Mouse (Mus musculus) hindbrain, embryonic 14.5 days (tissue): ENCODE results near the gene Eya4. TPM values are rescaled to one million over a fixed set of nuclear protein-coding genes. Genes with fewer than 3 reads are reported as not detected.

Experiments
- ATAC-seq: fragments of 200-750 bp; cut with Nextera tagmentation; 2 replicates; pipeline ENCODE4 v1.8.0; 2017; ENCODE audit warnings: moderate number of reproducible peaks, mild to moderate bottlenecking, moderate TSS enrichment, moderate library complexity; ENCODE audit not compliant: low FRiP score
- DNase-seq: peaks from one replicate; pipeline ENCODE4 v3.0.0-alpha.2; 2015; ENCODE audit warnings: low spot score
- H3K27ac ChIP-seq: fragments of 300-500 bp; sonication (generic); 2 replicates; pipeline ENCODE4 v1.5.1; 2014; ENCODE audit warnings: mild to moderate bottlenecking, moderate library complexity
- H3K27me3 ChIP-seq: fragments of 300-500 bp; sonication (generic); 2 replicates; pipeline ENCODE4 v1.6.1; 2014; ENCODE audit warnings: mild to moderate bottlenecking, low read length, mixed read lengths; ENCODE audit not compliant: control insufficient read depth, insufficient read depth
- H3K36me3 ChIP-seq: fragments of 300-500 bp; sonication (generic); replicated peaks from 2 replicates; pipeline ENCODE4 v1.6.1; 2014; ENCODE audit not compliant: control insufficient read depth, insufficient read depth
- H3K4me1 ChIP-seq: fragments of 300-500 bp; sonication (generic); replicated peaks from 2 replicates; pipeline ENCODE4 v1.6.1; 2014; ENCODE audit warnings: antibody characterized with exemption, low read length, mixed read lengths; ENCODE audit not compliant: control insufficient read depth, insufficient read depth
- H3K4me2 ChIP-seq: fragments of 300-500 bp; sonication (generic); replicated peaks from 2 replicates; pipeline ENCODE4 v1.6.1; 2014; ENCODE audit warnings: mild to moderate bottlenecking, moderate library complexity
- H3K4me3 ChIP-seq: fragments of 300-500 bp; sonication (generic); replicated peaks from 2 replicates; pipeline ENCODE4 v1.5.1; 2014; ENCODE audit warnings: mild to moderate bottlenecking, low read length
- H3K9ac ChIP-seq: fragments of 300-500 bp; sonication (generic); 2 replicates; pipeline ENCODE4 v1.6.1; 2014
- H3K9me3 ChIP-seq: fragments of 300-500 bp; sonication (generic); 2 replicates; pipeline ENCODE4 v1.6.1; 2016; ENCODE audit warnings: low read length; ENCODE audit not compliant: control insufficient read depth
- WGBS: fragments of 180-500 bp; shearing (Covaris S2); extraction: QIAGEN DNeasy Blood & Tissue Kit; methylation state at CpG from one replicate; pipeline ENCODE4 v1.1.7; 2014; 5-methylcytosine and 5-hydroxymethylcytosine counted together
- polyA plus RNA-seq: library from polyadenylated mRNA; unstranded; fragments of >200 nt; fragmentation: Nextera tagmentation; extraction: Ambion mirVana; gene quantifications from 2 replicates; pipeline ENCODE4 v1.2.1, GENCODE M21; 2014

Gene Eya4
- polyA plus RNA-seq, 1 experiment from 2014 or later, result 0.82 TPM

- no peak overlapping the region for H3K4me3 ChIP-seq
- no peaks in the 10 kb centered on the region for H3K9me3 ChIP-seq
- H3K4me2 ChIP-seq, result no peak overlapping the region
- DNase-seq (no peak), ATAC-seq (no peak)
- WGBS, result 85% methylated on average over 1 of the region's 1 CpGs
- H3K4me1 ChIP-seq, result no peaks in the 10 kb centered on the region
- no peak overlapping the region for H3K27ac ChIP-seq
- H3K27me3 ChIP-seq, result no peaks in the 10 kb centered on the region
- no peaks in the 10 kb centered on the region for H3K36me3 ChIP-seq
- H3K9ac ChIP-seq, result no peak overlapping the region
Measured at GRCm38 (mm10) chr10:23127947-23128346, 222.6 kb downstream of the Eya4 start.

GRCm38 (mm10) chr10:23127151-23127550, 223.4 kb downstream of the Eya4 start:
- 88% methylated on average over 1 of the region's 1 CpGs for WGBS
- Histone ChIP-seq H3K4me2 (no peak overlapping the region), H3K9ac (no peak overlapping the region), H3K27ac (no peak overlapping the region), H3K36me3 (no peaks in the 10 kb centered on the region), H3K27me3 (no peaks in the 10 kb centered on the region), H3K4me3 (no peak overlapping the region), H3K9me3 (no peaks in the 10 kb centered on the region), H3K4me1 (no peaks in the 10 kb centered on the region)
- ATAC-seq, result no peak
- DNase-seq, result no peak

DNA sequence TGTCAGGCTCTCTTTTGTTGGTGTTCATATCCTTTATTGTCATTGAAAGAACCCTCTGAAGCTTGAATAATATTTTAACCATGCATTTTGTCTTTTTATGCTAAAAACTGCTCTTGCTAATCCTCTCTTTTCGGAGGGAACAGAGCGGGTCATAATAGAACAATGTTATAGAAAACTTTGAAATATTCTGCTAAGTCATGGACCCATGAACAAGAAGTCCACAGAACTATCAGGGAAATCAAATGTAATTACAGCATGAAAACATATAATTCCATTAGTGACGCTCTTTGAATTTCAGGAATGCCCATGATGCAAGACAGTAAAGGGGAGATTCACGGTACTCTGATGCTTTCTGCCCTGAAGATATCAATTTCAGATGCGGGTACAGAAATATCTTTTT, 224.1 kb downstream of the Eya4 start:
- Histone ChIP-seq H3K9ac (no peak overlapping the region), H3K4me1 (no peaks in the 10 kb centered on the region), H3K27me3 (no peaks in the 10 kb centered on the region), H3K36me3 (no peaks in the 10 kb centered on the region), H3K27ac (no peak overlapping the region), H3K9me3 (no peaks in the 10 kb centered on the region), H3K4me3 (no peak overlapping the region), H3K4me2 (no peak overlapping the region)
- 37% methylated on average over 5 of the region's 5 CpGs for WGBS
- DNase-seq (no peak), ATAC-seq (no peak)

DNA sequence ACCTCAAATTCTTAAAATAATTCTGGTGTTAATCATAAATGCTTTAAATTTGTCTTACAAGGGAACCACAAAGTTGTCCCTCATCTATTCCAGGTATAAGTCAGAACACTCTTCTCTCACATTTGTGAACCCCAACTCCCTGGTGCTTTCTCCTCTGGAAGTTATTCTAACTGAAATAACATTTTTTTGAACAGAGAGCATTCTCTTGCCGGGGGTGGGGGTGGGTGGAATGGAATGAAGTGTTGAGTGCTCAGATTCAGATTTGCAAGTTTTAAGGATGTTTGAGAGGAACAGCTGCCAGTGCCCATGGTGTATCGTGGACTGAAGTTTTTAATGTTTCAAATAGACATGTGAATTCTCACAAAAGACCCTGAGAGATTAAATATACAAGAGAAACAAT, 230.1 kb downstream of the Eya4 start:
- Histone ChIP-seq H3K36me3 (no peaks in the 10 kb centered on the region), H3K9me3 (no peaks in the 10 kb centered on the region), H3K9ac (no peak overlapping the region), H3K4me1 (no peaks in the 10 kb centered on the region), H3K27me3 (no peaks in the 10 kb centered on the region), H3K4me3 (no peak overlapping the region), H3K27ac (no peak overlapping the region), H3K4me2 (no peak overlapping the region)
- DNase-seq (no peak), ATAC-seq (no peak)
- 71% methylated on average over 2 of the region's 2 CpGs for WGBS

DNA sequence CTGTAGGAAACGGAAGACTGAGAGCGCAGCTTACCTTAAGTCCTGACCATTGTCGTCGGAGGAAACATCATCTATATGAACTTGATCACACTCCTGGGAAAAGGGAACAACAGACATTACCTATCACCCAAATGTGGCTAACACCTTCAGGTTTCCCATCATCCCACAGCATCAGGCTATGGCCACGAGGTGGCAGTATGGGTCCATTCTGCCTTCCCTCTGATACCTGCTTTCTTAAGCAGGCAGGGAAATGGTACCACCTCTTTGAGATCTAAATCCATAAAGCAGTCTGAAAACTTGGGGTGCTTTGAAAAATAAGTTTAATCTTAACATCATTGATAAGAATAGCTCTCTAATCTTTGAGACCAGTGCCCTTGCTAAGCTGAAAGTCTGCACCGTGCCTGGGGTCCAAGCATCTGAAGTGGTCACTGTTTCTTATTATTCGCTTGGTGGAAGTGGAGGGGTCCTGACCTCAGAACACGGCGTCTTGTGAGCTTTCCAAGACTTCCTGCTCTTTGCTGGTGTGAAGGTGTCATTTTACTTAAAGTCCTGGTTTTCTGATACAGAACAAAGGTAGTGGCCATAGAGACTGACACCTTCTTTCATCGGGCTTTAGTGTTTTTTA, 233.7 kb downstream of the Eya4 start:
- 46% methylated on average over 10 of the region's 10 CpGs for WGBS
- no peak overlapping the region for H3K4me3 ChIP-seq
- no peak overlapping the region for H3K9ac ChIP-seq
- no peak overlapping the region for H3K27ac ChIP-seq
- DNase-seq (peak; percentile 91), ATAC-seq (peak; percentile 83)
- no peaks in the 10 kb centered on the region for H3K36me3 ChIP-seq
- no peaks in the 10 kb centered on the region for H3K27me3 ChIP-seq
- no peak overlapping the region for H3K4me2 ChIP-seq
- no peaks in the 10 kb centered on the region for H3K4me1 ChIP-seq
- H3K9me3 ChIP-seq, result no peaks in the 10 kb centered on the region

DNA sequence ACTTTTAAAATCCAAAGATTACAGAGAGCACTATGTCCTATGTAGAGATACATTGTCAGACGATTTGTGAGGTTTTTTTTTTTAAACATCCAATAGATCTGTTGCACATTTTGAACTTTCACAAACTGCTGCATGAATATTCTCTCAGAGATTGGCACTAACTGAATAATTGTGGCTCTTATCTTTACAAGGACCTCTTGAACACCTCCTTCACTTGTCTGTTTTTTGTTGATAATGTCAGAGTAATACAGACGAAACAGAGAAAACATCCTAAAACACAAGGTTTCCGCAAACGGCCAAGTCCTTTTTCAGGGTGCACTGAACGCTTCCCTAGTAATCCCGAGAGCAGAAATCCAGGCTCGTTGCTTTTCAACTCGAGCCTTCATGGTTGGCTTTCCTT, 234.5 kb downstream of the Eya4 start:
- DNase-seq, result no peak
- WGBS, result 84% methylated on average over 8 of the region's 8 CpGs
- no peak overlapping the region for H3K27ac ChIP-seq
- H3K9me3 ChIP-seq, result no peaks in the 10 kb centered on the region
- no peaks in the 10 kb centered on the region for H3K27me3 ChIP-seq
- no peaks in the 10 kb centered on the region for H3K4me1 ChIP-seq
- H3K4me3 ChIP-seq, result no peak overlapping the region
- no peaks in the 10 kb centered on the region for H3K36me3 ChIP-seq
- no peak for ATAC-seq
- no peak overlapping the region for H3K4me2 ChIP-seq
- H3K9ac ChIP-seq, result no peak overlapping the region

GRCm38 (mm10) chr10:23115321-23115720, 235.3 kb downstream of the Eya4 start:
- no peak overlapping the region for H3K27ac ChIP-seq
- no peaks in the 10 kb centered on the region for H3K27me3 ChIP-seq
- H3K4me2 ChIP-seq, result no peak overlapping the region
- H3K9me3 ChIP-seq, result no peaks in the 10 kb centered on the region
- no peak overlapping the region for H3K9ac ChIP-seq
- WGBS, result 86% methylated on average over 3 of the region's 3 CpGs
- no peaks in the 10 kb centered on the region for H3K4me1 ChIP-seq
- no peak for DNase-seq
- no peak for ATAC-seq
- no peak overlapping the region for H3K4me3 ChIP-seq
- no peaks in the 10 kb centered on the region for H3K36me3 ChIP-seq

- Histone ChIP-seq H3K9ac (no peak overlapping the region), H3K4me3 (no peak overlapping the region), H3K27me3 (no peaks in the 10 kb centered on the region), H3K27ac (no peak overlapping the region), H3K4me1 (no peaks in the 10 kb centered on the region), H3K9me3 (no peaks in the 10 kb centered on the region), H3K36me3 (no peaks in the 10 kb centered on the region), H3K4me2 (no peak overlapping the region)
- DNase-seq (no peak), ATAC-seq (no peak)
- 88% methylated on average over 4 of the region's 4 CpGs for WGBS
Measured at GRCm38 (mm10) chr10:23108122-23108521, 242.5 kb downstream of the Eya4 start.

- Histone ChIP-seq H3K36me3 (no peaks in the 10 kb centered on the region), H3K9me3 (no peaks in the 10 kb centered on the region), H3K4me1 (no peaks in the 10 kb centered on the region), H3K27me3 (no peaks in the 10 kb centered on the region), H3K27ac (no peak overlapping the region), H3K4me2 (no peak overlapping the region), H3K9ac (no peak overlapping the region), H3K4me3 (no peak overlapping the region)
- WGBS, result 85% methylated on average over 7 of the region's 7 CpGs
- ATAC-seq (no peak), DNase-seq (no peak)
Measured at GRCm38 (mm10) chr10:23092517-23092916, 258.1 kb downstream of the Eya4 start.

DNA sequence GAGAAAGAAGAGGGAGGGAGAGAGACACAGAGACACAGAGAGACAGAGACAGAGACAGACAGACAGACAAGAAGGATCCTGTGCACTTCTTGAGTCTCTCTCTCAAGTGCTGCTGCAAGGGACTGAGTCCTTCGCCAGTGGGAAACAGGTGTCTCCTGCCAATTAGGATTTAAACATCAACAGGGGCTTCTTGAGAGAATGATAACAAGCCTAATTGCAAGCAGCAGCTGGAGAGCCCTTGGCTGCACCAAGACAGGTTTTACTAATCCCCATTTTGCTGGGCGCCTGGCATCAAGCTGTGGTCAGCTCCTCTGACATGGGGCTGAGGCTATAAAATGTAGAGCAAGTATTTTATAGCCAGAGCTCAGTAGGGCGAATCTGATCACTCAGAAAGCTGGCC, 259.0 kb downstream of the Eya4 start:
- no peak overlapping the region for H3K9ac ChIP-seq
- no peak overlapping the region for H3K27ac ChIP-seq
- H3K4me3 ChIP-seq, result no peak overlapping the region
- H3K9me3 ChIP-seq, result no peaks in the 10 kb centered on the region
- no peaks in the 10 kb centered on the region for H3K27me3 ChIP-seq
- no peaks in the 10 kb centered on the region for H3K36me3 ChIP-seq
- no peak for ATAC-seq
- WGBS, result 78% methylated on average over 3 of the region's 3 CpGs
- H3K4me2 ChIP-seq, result no peak overlapping the region
- no peaks in the 10 kb centered on the region for H3K4me1 ChIP-seq
- DNase-seq, result no peak
